In the genomic region with DNA sequence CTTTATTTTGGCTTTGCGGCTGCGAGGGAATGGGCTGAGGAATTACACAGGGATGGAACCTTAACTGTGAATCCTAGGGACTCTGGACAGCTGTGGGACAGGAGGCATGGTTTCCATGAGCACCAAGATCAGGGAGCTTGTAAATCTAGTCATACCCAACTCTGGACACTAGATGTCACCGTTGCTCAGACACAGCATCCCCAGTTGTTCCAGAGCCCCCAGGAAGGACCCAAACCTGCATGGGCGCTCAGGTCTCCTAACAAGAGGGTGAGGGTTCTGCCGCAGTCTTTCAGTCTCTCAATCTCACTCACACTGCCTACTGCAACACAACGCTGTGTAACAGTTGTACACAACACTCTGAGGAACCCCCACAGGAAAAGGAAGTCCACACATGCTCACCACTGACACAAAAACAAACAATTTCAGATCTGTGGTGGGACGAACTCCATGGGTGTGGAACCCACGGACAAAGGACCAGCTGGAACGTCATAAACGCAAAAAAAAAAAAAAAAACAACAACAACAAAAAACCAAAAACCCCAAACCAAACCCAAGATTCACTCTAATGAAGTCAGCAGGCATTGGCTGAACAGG, we compare ENCODE assay signal across 9 mouse cellular contexts. TPM values are rescaled to one million over a fixed set of nuclear protein-coding genes. Genes with fewer than 3 reads are reported as not detected.
DNase-seq lines count a peak whose midpoint lies in the region; ATAC-seq and TF ChIP-seq lines count a peak whose summit lies in the region.
"Had no signal": no experiment of that assay in that cellular context is flagged by ENCODE, and none has a peak within 500 bp of the region (broad histone marks: within the 10 kb centered on the region; RNA-seq: fewer than 3 reads in every experiment).

No protein-coding gene starts in this region.

- H3K9ac ChIP-seq in hindbrain, embryonic 15.5 days, result no peak overlapping the region
- no peak overlapping the region for H3K9ac ChIP-seq in lung, embryonic 16.5 days (ENCODE audit: low read length)
- H3K9ac ChIP-seq: neural tube, embryonic 12.5 days had no signal

- H3K4me2 ChIP-seq in hindbrain, embryonic 15.5 days, result no peak overlapping the region
- no peak overlapping the region for H3K4me2 ChIP-seq in lung, embryonic 16.5 days (ENCODE audit: low read depth, low read length)
- H3K4me2 ChIP-seq: neural tube, embryonic 12.5 days had no signal

- peak; percentile 74 for TF ChIP-seq CTCF in cortical plate, adult 2 months (IDR thresholded peaks at IDR 0.05; ENCODE audit: extremely low read depth, insufficient read depth, low read length)

- no peaks in the 10 kb centered on the region for H3K9me3 ChIP-seq in hindbrain, embryonic 15.5 days
- H3K9me3 ChIP-seq in lung, embryonic 16.5 days (ENCODE audit: control insufficient read depth, low read length), result peaks cover 6% of the 10 kb centered on the region; the same call in 1 of the 2 replicates
- H3K9me3 ChIP-seq: neural tube, embryonic 12.5 days had no signal

- no peak for TF ChIP-seq POLR2A in cortical plate, adult 2 months (IDR thresholded peaks at IDR 0.05; ENCODE audit: extremely low read depth, insufficient read depth, low read length)

- no peaks in the 10 kb centered on the region for H3K27me3 ChIP-seq in hindbrain, embryonic 15.5 days
- H3K27me3 ChIP-seq in lung, embryonic 16.5 days (ENCODE audit: control insufficient read depth, insufficient read depth, low read depth, low read length), result no peaks in the 10 kb centered on the region
- H3K27me3 ChIP-seq: neural tube, embryonic 12.5 days had no signal

- WGBS in hindbrain, embryonic 15.5 days, result 56% methylated on average over 10 of the region's 10 CpGs
- 30% methylated on average over 10 of the region's 10 CpGs for WGBS in lung, embryonic 16.5 days

- peaks cover 24% of the 10 kb centered on the region for H3K36me3 ChIP-seq in hindbrain, embryonic 15.5 days
- peaks cover 7% of the 10 kb centered on the region for H3K36me3 ChIP-seq in lung, embryonic 16.5 days (ENCODE audit: control insufficient read depth, insufficient read depth, low read length)

- no peak overlapping the region for H3K4me3 ChIP-seq in cortical plate, adult 2 months (ENCODE audit: insufficient read depth, low read length)
- H3K4me3 ChIP-seq in hindbrain, embryonic 15.5 days, result no peak overlapping the region
- H3K4me3 ChIP-seq in lung, embryonic 16.5 days (ENCODE audit: low read length), result no peak overlapping the region
- H3K4me3 ChIP-seq: neural tube, embryonic 12.5 days had no signal

- peak; percentile 39; the same call in 1 of the 2 replicates for ATAC-seq in hindbrain, embryonic 15.5 days (ENCODE audit: low FRiP score, low read depth)
- ATAC-seq in lung, embryonic 16.5 days (ENCODE audit: low read depth), result peak; percentile 61

- no peak overlapping the region for H3K27ac ChIP-seq in cortical plate, adult 2 months (ENCODE audit: insufficient read depth, low read length)
- H3K27ac ChIP-seq in hindbrain, embryonic 15.5 days (replicated peaks), result no peak overlapping the region
- no peak overlapping the region for H3K27ac ChIP-seq in lung, embryonic 16.5 days (ENCODE audit: low read length)
- H3K27ac ChIP-seq: neural tube, embryonic 12.5 days had no signal

- DNase-seq in spleen, postnatal 36 days (ENCODE audit: low spot score in 2 of 2), result peak; percentile 12 to 29
- no peak for DNase-seq in spleen, postnatal 14 days (ENCODE audit: low spot score in 2 of 2)
- DNase-seq in retina, postnatal 1 day, result peak; percentile 76
- no peak for DNase-seq in gastrocnemius, postnatal 25 days
- no peak for DNase-seq in frontal cortex, postnatal 14 days (ENCODE audit: low spot score in 2 of 2)

- no peaks in the 10 kb centered on the region for H3K4me1 ChIP-seq in cortical plate, adult 2 months (ENCODE audit: control insufficient read depth, insufficient read depth, low read length)
- H3K4me1 ChIP-seq in hindbrain, embryonic 15.5 days (replicated peaks), result no peaks in the 10 kb centered on the region
- 0 out of 2 replicates have a peak, but pooled peaks cover 2% of the 10 kb centered on the region for H3K4me1 ChIP-seq in lung, embryonic 16.5 days (replicated peaks; ENCODE audit: control insufficient read depth, insufficient read depth, low read length)
- H3K4me1 ChIP-seq: neural tube, embryonic 12.5 days had no signal

RNA-seq across cellular contexts. Expression of gene Ccdc13, which starts 7.4 kb away (rescaled TPM):
- 11.8 and 13.4 TPM in 2 replicates for polyA plus RNA-seq in cortical plate, adult 2 months (2012; rRNA removed)
- polyA plus RNA-seq in hindbrain, embryonic 15.5 days (2015; fragmentation: Nextera tagmentation; extraction: Ambion mirVana), result 3.2 and 3.5 TPM in 2 replicates
- 2.0 and 2.4 TPM in 2 replicates for polyA plus RNA-seq in lung, embryonic 16.5 days (2015; fragmentation: Nextera tagmentation; extraction: Ambion mirVana)
- total RNA-seq in gastrocnemius, postnatal 25 days (2021), result under 1 TPM; 0.32 to 0.46 TPM

RNA-seq across cellular contexts. Expression of gene Higd1a, which starts 11.5 kb away (rescaled TPM):
- polyA plus RNA-seq in cortical plate, adult 2 months (2012; rRNA removed), result 97.6 and 101 TPM in 2 replicates
- polyA plus RNA-seq in hindbrain, embryonic 15.5 days (2015; fragmentation: Nextera tagmentation; extraction: Ambion mirVana), result 157 and 160 TPM in 2 replicates
- 152 and 166 TPM in 2 replicates for polyA plus RNA-seq in lung, embryonic 16.5 days (2015; fragmentation: Nextera tagmentation; extraction: Ambion mirVana)
- 100 to 1,000 TPM; 110 to 115 TPM for total RNA-seq in gastrocnemius, postnatal 25 days (2021)

RNA-seq across cellular contexts. Expression of gene Ackr2, which starts 51.5 kb away (rescaled TPM):
- polyA plus RNA-seq in cortical plate, adult 2 months (2012; rRNA removed), result 4.7 and 5.7 TPM in 2 replicates
- 2.9 and 3.0 TPM in 2 replicates for polyA plus RNA-seq in hindbrain, embryonic 15.5 days (2015; fragmentation: Nextera tagmentation; extraction: Ambion mirVana)
- 1.6 and 2.9 TPM in 2 replicates for polyA plus RNA-seq in lung, embryonic 16.5 days (2015; fragmentation: Nextera tagmentation; extraction: Ambion mirVana)
- total RNA-seq in gastrocnemius, postnatal 25 days (2021), result 1 to 10 TPM; 1.9 to 2.0 TPM

RNA-seq across cellular contexts. Expression of gene Hhatl, which starts 54.3 kb away (rescaled TPM):
- polyA plus RNA-seq in cortical plate, adult 2 months (2012; rRNA removed), result 21.2 and 22.4 TPM in 2 replicates
- polyA plus RNA-seq in hindbrain, embryonic 15.5 days (2015; fragmentation: Nextera tagmentation; extraction: Ambion mirVana), result 0.14 and 0.19 TPM in 2 replicates
- 1.4 and 2.4 TPM in 2 replicates for polyA plus RNA-seq in lung, embryonic 16.5 days (2015; fragmentation: Nextera tagmentation; extraction: Ambion mirVana)
- 100 to 1,000 TPM; 193 to 201 TPM for total RNA-seq in gastrocnemius, postnatal 25 days (2021)
- polyA plus RNA-seq: neural tube, embryonic 12.5 days had no signal

Comparison
In these comparisons a context has a peak if more than half of its experiments do, and no peak if none do; other contexts are left out.
1. DNase-seq: peak in spleen, postnatal 36 days (2 of 2) and retina, postnatal 1 day (single experiment); none in spleen, postnatal 14 days (0 of 2), gastrocnemius, postnatal 25 days (single experiment) and frontal cortex, postnatal 14 days (0 of 2).